Mouse (Mus musculus) liver, adult (tissue): ENCODE measurements around the gene Catsperg2.
"Not testable (repeated sequence)": the region's sequence is repeated elsewhere in the genome, so short reads cannot be mapped to it uniquely, and the experiment has no call there.

Experiments used
- GATA4 ChIP-seq: IDR thresholded peaks from 2 replicates; pipeline ENCODE4 v1.6.1; 2014; ENCODE audit warnings: mild to moderate bottlenecking, low read length; ENCODE audit not compliant: insufficient replicate concordance

The Catsperg2 gene

DNA sequence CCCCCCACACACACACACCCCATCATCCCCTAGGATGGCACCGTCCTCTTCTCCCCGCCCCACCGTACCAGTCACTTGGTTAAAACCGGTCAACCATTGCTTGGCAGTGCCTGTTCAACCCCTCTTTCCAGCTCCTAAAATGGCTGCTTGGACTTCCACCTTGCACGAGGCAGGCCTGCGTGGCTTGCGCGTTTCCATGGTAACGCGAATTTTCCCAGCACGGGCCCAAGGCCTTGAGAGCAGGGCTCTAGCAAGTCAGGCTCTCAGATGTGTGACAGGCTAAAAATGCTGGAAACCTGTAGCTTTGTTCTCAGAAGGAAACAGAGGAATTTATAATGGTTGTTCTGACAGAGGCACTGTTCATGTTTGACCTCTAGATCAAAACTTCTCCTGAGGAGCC lies at the start of gene Catsperg2:
Gene Catsperg2, minus strand, starts transcription at position 173 of the 400 bp plus-strand sequence.
- not testable (repeated sequence) for TF ChIP-seq GATA4

GRCm38 (mm10) chr7:29776568-29776967 lies 49.7 kb upstream of the Catsperg2 start:
- TF ChIP-seq GATA4, result no peak

GRCm38 (mm10) chr7:29774371-29774770 lies 47.5 kb upstream of the Catsperg2 start:
- no peak for TF ChIP-seq GATA4

- no peak for TF ChIP-seq GATA4
Measured at GRCm38 (mm10) chr7:29773503-29773902, 46.7 kb upstream of the Catsperg2 start.

DNA sequence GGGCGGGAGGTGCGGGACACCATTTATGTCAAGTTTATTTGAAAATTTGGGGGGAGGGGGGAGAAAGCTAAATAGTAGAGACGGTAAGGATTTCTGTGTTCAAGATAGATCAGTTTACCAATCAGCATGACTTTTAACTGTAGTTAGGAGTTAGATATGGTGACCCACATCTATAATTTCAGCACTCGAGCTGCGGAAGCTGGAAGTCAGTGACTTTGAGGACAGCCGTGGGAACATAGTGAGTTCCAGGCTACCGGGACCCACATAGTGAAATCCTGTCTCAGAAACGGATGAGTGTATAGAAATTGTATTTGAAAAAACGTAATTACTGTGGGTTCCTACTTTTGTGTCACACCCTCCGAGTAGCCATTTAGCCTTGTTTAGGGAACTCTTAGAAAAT lies 42.1 kb upstream of the Catsperg2 start:
- no peak for TF ChIP-seq GATA4

DNA sequence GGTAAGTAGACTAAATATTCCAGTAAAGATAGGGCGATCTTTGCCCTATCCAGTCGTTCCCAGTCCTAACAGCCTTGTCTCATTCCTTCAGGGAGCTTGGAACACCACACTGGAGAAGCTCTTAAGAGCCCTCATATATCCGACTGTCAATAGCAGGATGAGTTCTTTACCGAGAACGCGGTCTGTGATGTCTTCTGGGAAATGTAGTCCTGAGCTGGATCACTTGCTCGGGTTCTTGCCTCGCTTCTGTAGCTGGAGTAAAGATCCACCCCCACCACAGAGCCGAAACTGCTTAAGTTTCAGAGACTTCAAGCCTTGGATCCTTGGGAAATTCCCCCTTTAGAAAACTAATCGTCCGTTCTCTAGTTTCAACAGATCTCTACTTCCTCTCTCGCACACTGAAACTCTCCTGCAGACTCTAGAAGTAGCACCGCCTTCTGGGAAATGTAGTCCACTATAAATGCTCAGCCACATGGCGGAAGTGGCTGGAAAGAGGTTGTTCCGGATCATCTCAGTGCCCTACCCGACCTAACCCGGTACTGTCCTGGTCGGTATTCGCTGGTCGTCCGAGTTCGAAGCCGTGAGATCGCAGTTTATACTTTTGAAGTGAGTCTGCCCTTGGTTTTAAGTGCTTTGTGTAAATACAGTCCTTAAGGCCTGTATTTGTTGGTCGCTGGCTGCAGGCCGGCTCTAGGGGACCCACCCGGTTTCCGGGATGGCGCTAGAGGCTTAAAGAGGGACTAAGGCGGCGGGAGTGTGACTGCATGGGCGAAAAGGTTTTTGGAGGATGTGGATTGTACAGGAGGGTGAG lies 41.5 kb upstream of the Catsperg2 start, which contains the start of gene Zfp84:
Gene Zfp84, plus strand, starts transcription at position 463 of the 811 bp plus-strand sequence.
- no peak for TF ChIP-seq GATA4

GRCm38 (mm10) chr7:29767058-29767686 lies 40.3 kb upstream of the Catsperg2 start:
- TF ChIP-seq GATA4, result 0 out of 2 replicates have a peak, but pooled peaks have one; percentile 25

GRCm38 (mm10) chr7:29764702-29765101 lies 37.9 kb upstream of the Catsperg2 start:
- TF ChIP-seq GATA4, result no peak

DNA sequence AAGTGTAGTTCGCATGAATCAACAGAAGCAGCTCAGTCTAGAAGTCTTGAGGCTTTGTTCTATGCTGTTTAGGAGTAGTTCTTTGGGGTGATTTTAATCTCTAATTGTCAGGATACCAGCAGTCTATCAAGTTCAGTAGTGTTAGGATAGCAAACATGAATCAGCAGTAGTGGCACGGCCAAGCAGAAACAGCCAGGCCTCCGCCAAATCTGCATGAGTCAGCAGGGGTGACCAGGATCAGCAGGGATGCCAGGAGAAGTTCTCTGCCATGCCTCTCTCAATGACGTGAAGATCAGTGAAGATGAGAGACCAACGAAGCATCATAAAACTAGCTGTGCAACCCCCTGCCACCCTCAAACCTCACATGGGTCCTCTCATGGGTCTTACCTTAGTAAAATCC lies 33.6 kb upstream of the Catsperg2 start:
- no peak for TF ChIP-seq GATA4

DNA sequence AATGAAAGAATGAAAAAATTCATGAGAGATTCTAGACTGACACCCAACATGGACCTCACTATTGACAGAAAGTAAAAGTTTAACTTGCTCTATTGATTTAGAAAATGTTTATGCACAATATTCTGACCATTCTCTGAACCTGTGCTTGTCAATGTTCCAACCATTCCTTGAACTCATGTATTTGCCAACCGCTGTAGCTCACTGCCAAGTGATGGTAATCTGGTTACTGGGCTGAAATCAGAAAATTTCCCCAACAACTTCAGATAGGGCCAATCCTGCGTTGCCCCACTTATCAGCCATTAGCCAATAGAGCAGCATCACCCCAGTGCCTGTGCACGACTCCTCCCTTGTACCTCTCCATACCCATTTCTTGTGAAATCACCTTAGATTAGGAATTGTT lies 15.4 kb upstream of the Catsperg2 start:
- peak; percentile 90 for TF ChIP-seq GATA4

GRCm38 (mm10) chr7:29728055-29728454 lies 1.2 kb upstream of the Catsperg2 start:
- no peak for TF ChIP-seq GATA4

DNA sequence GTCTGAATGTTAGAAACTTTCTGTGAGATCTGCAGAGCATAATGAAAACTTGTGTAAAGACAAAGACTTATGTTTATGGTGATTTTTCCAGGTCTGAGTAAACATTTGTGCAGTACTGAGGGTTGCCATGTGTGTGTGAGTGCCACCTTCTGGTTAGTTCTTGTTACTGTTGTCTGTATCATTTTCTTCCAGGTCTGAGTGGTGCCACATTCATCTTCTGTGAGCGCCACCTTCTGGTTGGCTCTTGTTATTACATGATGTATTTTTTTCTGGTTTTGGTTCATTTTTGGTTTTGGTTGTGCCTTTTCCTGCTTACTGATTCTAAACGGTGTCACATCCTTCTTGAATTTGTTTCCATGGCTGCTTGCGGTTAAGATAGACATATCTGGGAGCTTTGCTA lies 45.0 kb downstream of the Catsperg2 start:
- TF ChIP-seq GATA4, result no peak
